Mouse (Mus musculus) adrenal gland, postnatal 0 days (tissue): Measurements from ENCODE around the gene 9130008F23Rik. TPM values are rescaled to one million over a fixed set of nuclear protein-coding genes. Genes with fewer than 3 reads are reported as not detected.

ENCODE experiments used
- polyA plus RNA-seq: library from polyadenylated mRNA; unstranded; fragments of >200 nt; fragmentation: Nextera tagmentation; extraction: Ambion mirVana; gene quantifications from 2 replicates; pipeline ENCODE4 v1.2.1, GENCODE M21; 2015

9130008F23Rik gene
- 0.77 and 1.5 TPM in 2 replicates for polyA plus RNA-seq

GRCm38 (mm10) chr17:40879924-40880691 lies at the start of gene 9130008F23Rik:
TSS of gene 9130008F23Rik (minus strand) at chr17:40880559.

GRCm38 (mm10) chr17:40914250-40914649 lies 33.9 kb upstream of the 9130008F23Rik start, which contains the start of gene Glyatl3:
TSS of gene Glyatl3 (minus strand) at chr17:40914350.

Other genes starting within 250 kb of the 9130008F23Rik start
- gene Esp3, start 248.5 kb downstream of the 9130008F23Rik start, polyA plus RNA-seq = not detected in 2 replicates
- gene Esp1, start 153.4 kb downstream of the 9130008F23Rik start, polyA plus RNA-seq = not detected in 2 replicates
- gene Crisp2, start 73.6 kb downstream of the 9130008F23Rik start, polyA plus RNA-seq = not detected in 2 replicates
- 4.0 and 11.4 TPM in 2 replicates for gene Rhag, start 69.4 kb downstream of the 9130008F23Rik start, polyA plus RNA-seq
- not detected in 2 replicates for gene Glyatl3, start 33.8 kb upstream of the 9130008F23Rik start, polyA plus RNA-seq
- 35.8 and 72.4 TPM in 2 replicates for gene Mut, start 54.1 kb upstream of the 9130008F23Rik start, polyA plus RNA-seq
- 22.2 and 23.1 TPM in 2 replicates for gene Cenpq, start 54.5 kb upstream of the 9130008F23Rik start, polyA plus RNA-seq